Mouse (Mus musculus) spleen, postnatal 4 days (tissue): ENCODE measurements around the gene Polr2f.

Experiments
- DNase-seq, 2 experiments: peaks; one replicate each; pipeline ENCODE4 v3.0.0; 2022; ENCODE audit warnings: low spot score in 2 of 2

Polr2f gene

GRCm38 (mm10) chr15:79155572-79155971 lies 14.8 kb downstream of the Polr2f start:
- no peak for DNase-seq

- DNase-seq, result no peak
Measured at GRCm38 (mm10) chr15:79162301-79162700, 21.5 kb downstream of the Polr2f start.

- no peak for DNase-seq
Measured at GRCm38 (mm10) chr15:79162822-79163221, 22.0 kb downstream of the Polr2f start.

GRCm38 (mm10) chr15:79164251-79164650 lies 23.4 kb downstream of the Polr2f start:
- no peak for DNase-seq

- no peak for DNase-seq
Measured at GRCm38 (mm10) chr15:79165140-79165539, 24.3 kb downstream of the Polr2f start, which contains the start of gene Sox10. Sox10 (minus strand) TSS chr15:79165240.

- no peak for DNase-seq
Measured at GRCm38 (mm10) chr15:79166712-79167111, 25.9 kb downstream of the Polr2f start.

- no peak for DNase-seq
Measured at GRCm38 (mm10) chr15:79176905-79177304, 36.1 kb downstream of the Polr2f start.

- no peak for DNase-seq
Measured at GRCm38 (mm10) chr15:79185213-79185612, 44.4 kb downstream of the Polr2f start.

- no peak for DNase-seq
Measured at GRCm38 (mm10) chr15:79187819-79188218, 47.0 kb downstream of the Polr2f start.

- DNase-seq, result no peak
Measured at GRCm38 (mm10) chr15:79191426-79191825, 50.6 kb downstream of the Polr2f start.

- no peak for DNase-seq
Measured at GRCm38 (mm10) chr15:79192450-79192849, 51.6 kb downstream of the Polr2f start.

GRCm38 (mm10) chr15:79192885-79193845 lies 52.4 kb downstream of the Polr2f start:
- DNase-seq, result no peak

- no peak for DNase-seq
Measured at GRCm38 (mm10) chr15:79194048-79194447, 53.2 kb downstream of the Polr2f start.

- no peak for DNase-seq
Measured at GRCm38 (mm10) chr15:79194946-79195345, 54.1 kb downstream of the Polr2f start.

- DNase-seq, result no peak
Measured at GRCm38 (mm10) chr15:79195492-79195891, 54.7 kb downstream of the Polr2f start.

- no peak for DNase-seq
Measured at GRCm38 (mm10) chr15:79199390-79199976, 58.7 kb downstream of the Polr2f start.
